Mouse (Mus musculus): ENCODE measurements around the gene Nudt3.

DNA sequence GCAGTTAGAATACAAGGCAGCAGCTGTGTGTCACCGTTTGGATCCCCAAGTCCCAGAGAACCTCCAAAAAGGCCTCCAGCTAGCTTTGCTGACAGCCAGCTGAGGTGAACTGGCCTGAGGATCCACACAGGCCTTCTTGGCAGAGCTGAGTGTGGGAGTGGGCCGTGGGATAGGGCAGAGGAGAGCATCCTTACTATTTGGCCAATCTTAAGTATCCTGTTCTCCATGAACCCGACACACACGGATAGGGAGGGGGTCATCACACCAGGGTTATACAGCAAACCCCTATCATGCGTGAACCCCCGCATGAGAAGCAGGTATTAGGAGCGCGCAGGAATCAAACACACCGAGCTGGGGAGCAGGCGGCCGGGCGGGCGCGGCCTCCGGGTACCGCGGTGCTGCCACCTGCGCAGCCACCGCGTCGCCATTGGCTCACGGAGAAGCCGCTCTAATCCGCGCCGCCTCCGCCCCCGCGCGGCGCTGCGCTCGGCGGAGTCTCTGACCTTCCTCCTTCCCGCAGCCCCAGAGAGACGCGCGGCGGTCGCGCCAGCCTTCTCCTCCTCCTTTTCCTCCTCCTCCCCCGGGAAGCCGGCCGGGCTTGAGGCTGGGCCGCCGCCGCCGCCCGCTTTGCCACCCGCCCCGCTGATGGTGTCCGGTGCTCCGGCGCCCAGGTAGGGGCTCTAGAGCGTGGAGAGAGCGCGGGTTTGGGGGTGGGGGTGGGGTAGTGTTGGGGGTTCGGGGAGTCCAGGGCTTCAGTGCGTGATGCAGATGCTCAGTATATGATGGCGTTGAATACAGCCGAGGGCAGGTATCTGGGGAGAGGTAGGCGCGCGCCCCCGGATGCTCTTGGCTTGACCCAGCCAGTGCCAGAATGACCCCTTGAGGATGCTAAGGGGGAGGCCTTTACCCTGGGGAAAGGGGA, 32.1 kb upstream of the Nudt3 start, which contains the start of gene Pacsin1:
- TF ChIP-seq POLR2A (IDR thresholded peaks at IDR 0.05; ENCODE audit: low read depth, low read length) (peak; percentile 48; the same call in 1 of the 2 replicates), EP300 (IDR thresholded peaks at IDR 0.05; ENCODE audit: low read length) (no peak), CTCF (conservative IDR thresholded peaks at IDR 0.05 in 1 of 2, IDR thresholded peaks at IDR 0.05 in 1 of 2; ENCODE audit: low read depth in 2 of 2, low read length in 2 of 2) (peak in 1 of 2 experiments; percentile 32; a peak in 2 of 4 replicates), TCF12 (IDR thresholded peaks at IDR 0.05; ENCODE audit: low read depth, low read length) (peak; percentile 75), KAT2A (IDR thresholded peaks at IDR 0.05; ENCODE audit: insufficient replicate concordance, low read length) (no peak), USF1 (IDR thresholded peaks at IDR 0.05; ENCODE audit: low read depth, low read length) (no peak), TBP (conservative IDR thresholded peaks at IDR 0.05; ENCODE audit: low read depth, low read length) (no peak), JUN (IDR thresholded peaks at IDR 0.05; ENCODE audit: insufficient read depth, low read depth, low read length) (no peak), E2F4 (IDR thresholded peaks at IDR 0.05; ENCODE audit: insufficient replicate concordance, low read depth, low read length) (no peak), CHD2 (IDR thresholded peaks at IDR 0.05; ENCODE audit: low read length) (no peak), ZNF384 (IDR thresholded peaks at IDR 0.05; ENCODE audit: low read depth, low read length) (no peak), MAZ (IDR thresholded peaks at IDR 0.05; ENCODE audit: low read depth, low read length) (no peak), BHLHE40 (IDR thresholded peaks at IDR 0.05; ENCODE audit: low read depth, low read length) (no peak), IRF4 (IDR thresholded peaks at IDR 0.05; ENCODE audit: low read depth, low read length) (0 out of 2 replicates have a peak, but pooled peaks have one; percentile 23)
